Mouse (Mus musculus) small intestine, adult 2 months (tissue): ENCODE results near the gene Cep72.

Experiments
- CTCF ChIP-seq: fragments of 200-500 bp; IDR thresholded peaks from 2 replicates; pipeline ENCODE4 v1.5.1; 2012; ENCODE audit warnings: low read depth, mild to moderate bottlenecking, control low read depth, inconsistent platforms, low read length, moderate library complexity, mixed read lengths; ENCODE audit not compliant: insufficient replicate concordance, insufficient read length; ENCODE audit errors: extremely low read depth
- POLR2A ChIP-seq: fragments of 200-500 bp; IDR thresholded peaks from 2 replicates; pipeline ENCODE4 v1.6.1; 2012; ENCODE audit warnings: low read depth, mild to moderate bottlenecking, control low read depth, inconsistent platforms, low read length, moderate library complexity

GRCm38 (mm10) chr13:74035776-74036175, 26.3 kb downstream of the Cep72 start:
- TF ChIP-seq CTCF (no peak), POLR2A (no peak)
